ENCODE assay signal across 8 mouse cellular contexts in the genomic region with DNA sequence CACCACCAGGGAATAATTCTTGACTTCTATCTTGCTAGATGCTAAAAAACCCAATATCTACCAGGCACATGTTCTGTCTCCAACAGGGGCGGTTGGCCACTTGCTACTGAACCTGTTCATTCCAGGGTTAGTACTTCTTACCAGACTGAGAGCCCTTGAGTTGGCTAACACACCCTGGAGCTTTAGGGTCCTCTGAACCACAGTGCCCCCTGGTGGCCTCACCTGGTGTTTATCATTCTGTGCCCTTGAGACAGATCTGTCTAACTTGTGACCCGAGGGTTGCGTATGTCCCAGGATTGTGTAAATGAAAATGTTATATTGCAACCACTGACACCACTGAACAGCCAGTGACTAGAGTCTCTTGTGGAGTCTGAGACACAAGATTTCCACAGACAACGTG. TPM values are rescaled to one million over a fixed set of nuclear protein-coding genes. Genes with fewer than 3 reads are reported as not detected.
DNase-seq lines count a peak whose midpoint lies in the region; ATAC-seq lines count a peak whose summit lies in the region.

No protein-coding gene starts in this region.

- peak; percentile 34 for DNase-seq in cerebellum, adult 11 months
- peak; percentile 61 for DNase-seq in Muller cell, postnatal 12 days (ENCODE audit: inconsistent ontology term)
- peak; percentile 14 for DNase-seq in cerebellum, adult 9-11 months
- peak; percentile 44 to 51 for DNase-seq in gastrocnemius, postnatal 36 days
- DNase-seq in layer of hippocampus, postnatal 25 days (ENCODE audit: extremely low spot score in 1 of 2, low spot score in 1 of 2): peak; percentile 65 to 88
- DNase-seq in spleen, postnatal 36 days (ENCODE audit: low spot score in 2 of 2): peak; percentile 73 to 81

- intact Hi-C loops in gastrocnemius, postnatal 36 days (cut with DNase I): loop anchor here (10.0 kb wide), 1 partner anchor 789 kb away; no protein-coding TSS in a partner anchor

- no peak for ATAC-seq in cerebellum, adult (ENCODE audit: insufficient number of reproducible peaks, low FRiP score, low TSS enrichment)
- peak; percentile 69 for ATAC-seq in megakaryocyte-erythroid progenitor cell, adult 5-6 weeks (replicated peaks; ENCODE audit: low FRiP score, low TSS enrichment, poor library complexity, severe bottlenecking)

RNA-seq across cellular contexts. Expression of a gene that starts 41.1 kb away (rescaled TPM):
- 1 to 10 TPM; 2.1 to 3.5 TPM for total RNA-seq in gastrocnemius, postnatal 36 days (2021)
- 1 to 10 TPM; 3.0 to 3.9 TPM for total RNA-seq in layer of hippocampus, postnatal 25 days (2021)
- 28.9 and 34.0 TPM in 2 replicates for total RNA-seq in megakaryocyte-erythroid progenitor cell, adult 5-6 weeks (2014; fragmentation: Nextera tagmentation)
- 25.6 and 43.6 TPM in 2 replicates for total RNA-seq in megakaryocyte-erythroid progenitor cell, adult 5-6 weeks (2017)

Comparison
In these comparisons a context has a peak if more than half of its experiments do, and no peak if none do; other contexts are left out.
1. DNase-seq: peak in every context shown above with its lines; median percentile 77 in spleen, postnatal 36 days; 76 in layer of hippocampus, postnatal 25 days; 61 in Muller cell, postnatal 12 days; 48 in gastrocnemius, postnatal 36 days; 34 in cerebellum, adult 11 months; 14 in cerebellum, adult 9-11 months.
2. RNA of a gene that starts 41.1 kb away (total RNA-seq): 25.6 to 43.6 TPM in megakaryocyte-erythroid progenitor cell, adult 5-6 weeks; 3.0 to 3.9 TPM in layer of hippocampus, postnatal 25 days and 2.1 to 3.5 TPM in gastrocnemius, postnatal 36 days; every median in the first group is over 4 times any median in the second.